Mouse (Mus musculus): Measurements from ENCODE around the gene Spsb1.

Spsb1 gene

GRCm38 (mm10) chr4:149883990-149884389 is 70.9 kb downstream of the Spsb1 start:
- no peak for DNase-seq (ENCODE audit: low read depth)

- DNase-seq (ENCODE audit: low read depth): no peak
Measured at GRCm38 (mm10) chr4:149882139-149882916, 72.5 kb downstream of the Spsb1 start.

- DNase-seq (ENCODE audit: low read depth): no peak
Measured at GRCm38 (mm10) chr4:149880908-149881307, 73.9 kb downstream of the Spsb1 start.

- DNase-seq (ENCODE audit: low read depth): no peak
Measured at GRCm38 (mm10) chr4:149879980-149880379, 74.9 kb downstream of the Spsb1 start.

- DNase-seq (ENCODE audit: low read depth): no peak
Measured at GRCm38 (mm10) chr4:149878021-149878449, 76.8 kb downstream of the Spsb1 start.

- DNase-seq (ENCODE audit: low read depth): no peak
Measured at GRCm38 (mm10) chr4:149877202-149877601, 77.6 kb downstream of the Spsb1 start.

GRCm38 (mm10) chr4:149876761-149877160 is 78.1 kb downstream of the Spsb1 start:
- no peak for DNase-seq (ENCODE audit: low read depth)

- peak; percentile 47 for DNase-seq (ENCODE audit: low read depth)
Measured at GRCm38 (mm10) chr4:149875986-149876501, 78.8 kb downstream of the Spsb1 start.

- DNase-seq (ENCODE audit: low read depth): no peak
Measured at GRCm38 (mm10) chr4:149875296-149875695, 79.5 kb downstream of the Spsb1 start.

- no peak for DNase-seq (ENCODE audit: low read depth)
Measured at GRCm38 (mm10) chr4:149872236-149872635, 82.6 kb downstream of the Spsb1 start.

GRCm38 (mm10) chr4:149871582-149871981 is 83.3 kb downstream of the Spsb1 start:
- no peak for DNase-seq (ENCODE audit: low read depth)

GRCm38 (mm10) chr4:149871014-149871413 is 83.8 kb downstream of the Spsb1 start:
- DNase-seq (ENCODE audit: low read depth): no peak

- DNase-seq (ENCODE audit: low read depth): no peak
Measured at GRCm38 (mm10) chr4:149870412-149870811, 84.4 kb downstream of the Spsb1 start.

GRCm38 (mm10) chr4:149868725-149869124 is 86.1 kb downstream of the Spsb1 start:
- no peak for DNase-seq (ENCODE audit: low read depth)

- no peak for DNase-seq (ENCODE audit: low read depth)
Measured at GRCm38 (mm10) chr4:149868009-149868408, 86.8 kb downstream of the Spsb1 start.

- no peak for DNase-seq (ENCODE audit: low read depth)
Measured at GRCm38 (mm10) chr4:149867351-149867750, 87.5 kb downstream of the Spsb1 start.

- DNase-seq (ENCODE audit: low read depth): no peak
Measured at GRCm38 (mm10) chr4:149864395-149864794, 90.4 kb downstream of the Spsb1 start.

- DNase-seq (ENCODE audit: low read depth): no peak
Measured at GRCm38 (mm10) chr4:149863522-149863921, 91.3 kb downstream of the Spsb1 start.

GRCm38 (mm10) chr4:149860393-149860792 is 94.5 kb downstream of the Spsb1 start:
- DNase-seq (ENCODE audit: low read depth): no peak

- DNase-seq (ENCODE audit: low read depth): peak; percentile 92
Measured at GRCm38 (mm10) chr4:149858584-149858983, 96.3 kb downstream of the Spsb1 start.

- DNase-seq (ENCODE audit: low read depth): no peak
Measured at GRCm38 (mm10) chr4:149858097-149858496, 96.7 kb downstream of the Spsb1 start.

- no peak for DNase-seq (ENCODE audit: low read depth)
Measured at GRCm38 (mm10) chr4:149857688-149858087, 97.2 kb downstream of the Spsb1 start.

- peak; percentile 65 for DNase-seq (ENCODE audit: low read depth)
Measured at GRCm38 (mm10) chr4:149855892-149856807, 98.7 kb downstream of the Spsb1 start.

Measured in fibroblast of lung, adult 2 months (primary cell).